Mouse (Mus musculus) CH12.LX (cell line): ENCODE data around the gene Creb5. TPM values are rescaled to one million over a fixed set of nuclear protein-coding genes. Genes with fewer than 3 reads are reported as not detected.

Experiments used
- DNase-seq: peaks from one replicate; pipeline ENCODE4 v3.0.0-alpha.2; 2013; ENCODE audit errors: extremely low read depth
- H3K27ac ChIP-seq: 2 replicates; pipeline ENCODE4 v1.5.1; 2012; ENCODE audit warnings: low read depth, mild to moderate bottlenecking, control low read depth, moderate library complexity; ENCODE audit not compliant: insufficient read depth
- H3K27me3 ChIP-seq: replicated peaks from 2 replicates; pipeline ENCODE3; 2012; ENCODE audit warnings: inconsistent platforms
- H3K36me3 ChIP-seq, 2 experiments: replicated peaks in 1 of 2; 2 replicates each; pipeline versions ENCODE3 to v1.6.1; 2012; ENCODE audit warnings: inconsistent platforms in 1 of 2, low read length in 1 of 2, mild to moderate bottlenecking in 1 of 2, mixed read lengths in 1 of 2, moderate library complexity in 1 of 2; ENCODE audit not compliant: control insufficient read depth in 1 of 2, insufficient read depth in 1 of 2
- H3K4me1 ChIP-seq, 2 experiments: 2 replicates each; pipeline ENCODE4 v1.6.1; 2012; ENCODE audit warnings: inconsistent platforms in 1 of 2, moderate library complexity in 1 of 2; ENCODE audit not compliant: insufficient read depth in 2 of 2, control insufficient read depth in 1 of 2
- H3K4me2 ChIP-seq: 2 replicates; pipeline ENCODE4 v1.6.1; 2012; ENCODE audit warnings: low read depth, mild to moderate bottlenecking, control low read depth; ENCODE audit not compliant: poor library complexity, insufficient read depth, severe bottlenecking
- H3K4me3 ChIP-seq, 3 experiments: fragments of 150-350 bp in 1 of 3; sonication (generic) in 1 of 3; replicated peaks in 1 of 3; 2 replicates each; pipeline versions ENCODE3 to v1.5.1; 2011 to 2012; ENCODE audit warnings: low read depth in 2 of 3, low read length in 2 of 3, mild to moderate bottlenecking in 2 of 3, moderate library complexity in 2 of 3, control low read depth in 1 of 3, improper control_type of control experiment in 1 of 3, inconsistent platforms in 1 of 3, mixed read lengths in 1 of 3; ENCODE audit not compliant: poor library complexity in 1 of 3
- H3K79me2 ChIP-seq: replicated peaks from 2 replicates; pipeline ENCODE4 v1.6.1; 2012; ENCODE audit warnings: mild to moderate bottlenecking, moderate library complexity; ENCODE audit not compliant: control insufficient read depth, poor library complexity, insufficient read depth, severe bottlenecking; ENCODE audit errors: extremely low read depth
- H3K9ac ChIP-seq: 2 replicates; pipeline ENCODE4 v1.6.1; 2012; ENCODE audit warnings: low read depth, mild to moderate bottlenecking, control low read depth, moderate library complexity; ENCODE audit not compliant: insufficient read depth
- H3K9me3 ChIP-seq: replicated peaks from 2 replicates; pipeline ENCODE3; 2012; ENCODE audit warnings: low read length, inconsistent platforms, mixed read lengths
- ETS1 ChIP-seq: conservative IDR thresholded peaks from 2 replicates; pipeline ENCODE4 v1.6.1; 2012; ENCODE audit warnings: low read depth, mild to moderate bottlenecking, inconsistent platforms, low read length, improper control_type of control experiment, moderate library complexity
- HCFC1 ChIP-seq: IDR thresholded peaks from 2 replicates; pipeline ENCODE4 v1.6.1; 2012; ENCODE audit warnings: low read depth, mild to moderate bottlenecking, inconsistent platforms, low read length, improper control_type of control experiment
- JUN ChIP-seq: IDR thresholded peaks from 2 replicates; pipeline ENCODE4 v1.6.1; 2011; ENCODE audit warnings: low read depth, mild to moderate bottlenecking, low read length, improper control_type of control experiment, moderate library complexity; ENCODE audit not compliant: insufficient read depth
- JUND ChIP-seq: conservative IDR thresholded peaks from 2 replicates; pipeline ENCODE4 v1.6.1; 2011; ENCODE audit warnings: low read depth, low read length, improper control_type of control experiment
- MAFK ChIP-seq: IDR thresholded peaks from 2 replicates; pipeline ENCODE4 v1.6.1; 2011; ENCODE audit warnings: low read length, improper control_type of control experiment; ENCODE audit not compliant: insufficient replicate concordance
- MXI1 ChIP-seq: IDR thresholded peaks from 2 replicates; pipeline ENCODE4 v1.6.1; 2011; ENCODE audit warnings: mild to moderate bottlenecking, low read depth, low read length, improper control_type of control experiment
- MYC ChIP-seq: IDR thresholded peaks from 2 replicates; pipeline ENCODE4 v1.6.1; 2011; ENCODE audit warnings: low read depth, mild to moderate bottlenecking, improper control_type of control experiment, low read length
- NELFE ChIP-seq: IDR thresholded peaks from 2 replicates; pipeline ENCODE4 v1.6.1; 2011; ENCODE audit warnings: low read depth, low read length, improper control_type of control experiment
- RCOR1 ChIP-seq: conservative IDR thresholded peaks from 2 replicates; pipeline ENCODE4 v1.6.1; 2012; ENCODE audit warnings: low read depth, mild to moderate bottlenecking, inconsistent platforms, low read length, improper control_type of control experiment
- SIN3A ChIP-seq: IDR thresholded peaks from 2 replicates; pipeline ENCODE4 v1.6.1; 2012; ENCODE audit warnings: low read length, improper control_type of control experiment, inconsistent platforms
- UBTF ChIP-seq: IDR thresholded peaks from 2 replicates; pipeline ENCODE4 v1.6.1; 2012; ENCODE audit warnings: low read depth, mild to moderate bottlenecking, inconsistent platforms, low read length, improper control_type of control experiment, moderate library complexity
- dilution Hi-C: fragments of 300-500 bp; cut with MboI; formaldehyde crosslinking; loops from 2 replicates; pipeline ENCODE4 v1.14.3; 2020; ENCODE audit warnings: low sequenced_read_pairs; ENCODE audit not compliant: extremely low pct_unique_long_range_greater_than_20kb, extremely low pct_ligation_motif_present
- in situ Hi-C: fragments of 300-500 bp; cut with MboI; formaldehyde crosslinking; loops from 3 replicates; pipeline ENCODE4 v1.14.3; 2019; ENCODE audit warnings: low sequenced_read_pairs, low pct_ligation_motif_present, low pct_unique_long_range_greater_than_20kb, mixed read lengths
- polyA plus RNA-seq: library from polyadenylated mRNA; unstranded; fragments of >175 nt; gene quantifications from 2 replicates; pipeline ENCODE4 v1.2.1, GENCODE M21; 2012; ENCODE audit warnings: low read depth; ENCODE audit not compliant: insufficient read length
- total RNA-seq, 2 experiments: library from RNA; depleted of rRNA; stranded (reverse); fragments of 300-350 nt in 1 of 2; fragments of >200 nt in 1 of 2; gene quantifications; 2 replicates each; pipeline ENCODE4 v1.2.3; 2012 to 2014

The Creb5 gene
- total and polyA plus RNA-seq, 3 experiments, result 0.68 to 2.1 (median 0.86) TPM

DNA sequence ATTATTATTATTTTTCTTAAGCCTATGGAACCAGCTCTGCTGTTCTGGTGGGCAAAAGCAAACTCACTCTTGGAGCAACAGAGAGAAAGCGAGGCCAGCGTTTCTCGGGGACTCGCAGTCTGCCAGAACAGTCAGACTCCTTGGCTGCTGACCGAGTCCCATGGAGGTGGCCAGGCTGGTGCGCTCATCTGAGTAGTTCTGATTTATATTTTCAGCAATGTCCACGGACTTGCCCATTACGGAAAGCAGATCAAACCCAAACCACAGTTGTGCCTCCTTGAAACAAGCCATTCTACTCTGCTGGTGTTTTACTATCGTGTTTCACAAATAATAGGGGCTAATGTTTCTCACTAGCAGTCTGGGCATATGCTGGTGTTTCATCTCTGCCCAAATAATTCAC is 408.1 kb downstream of the Creb5 start:
- H3K4me3 ChIP-seq, result no peak overlapping the region
- H3K27ac ChIP-seq, result no peak overlapping the region
- no peaks in the 10 kb centered on the region for H3K9me3 ChIP-seq
- dilution Hi-C loops, result no loop called here
- in situ Hi-C loops, result no loop called here
- no peak for DNase-seq
- TF ChIP-seq ETS1 (no peak), JUN (no peak), MXI1 (no peak), NELFE (no peak)
- peaks cover 0 to 6% of the 10 kb centered on the region in 2 experiments for H3K36me3 ChIP-seq
- H3K79me2 ChIP-seq, result no peaks in the 10 kb centered on the region
- no peak overlapping the region for H3K9ac ChIP-seq
- H3K4me2 ChIP-seq, result no peak overlapping the region
- no peaks in the 10 kb centered on the region for H3K4me1 ChIP-seq
- no peaks in the 10 kb centered on the region for H3K27me3 ChIP-seq

DNA sequence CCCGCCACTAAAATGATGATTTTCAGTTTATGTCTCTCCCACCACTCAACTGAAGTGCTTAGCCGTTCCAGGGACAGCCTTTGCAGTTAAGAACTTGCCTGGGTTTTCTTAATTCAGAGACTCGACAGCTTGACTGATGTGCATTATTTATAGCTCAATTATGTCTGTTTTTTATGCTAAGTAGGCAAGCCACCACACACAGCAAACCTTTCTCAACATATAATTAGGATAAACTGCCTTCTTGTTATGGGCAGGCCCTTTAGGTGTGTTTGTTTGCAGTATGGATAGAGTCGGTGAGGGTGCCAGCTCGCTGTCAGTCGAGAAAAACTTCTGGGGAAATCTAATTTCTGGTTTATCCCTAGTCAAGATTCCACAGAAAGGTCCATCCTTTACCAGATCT is 409.4 kb downstream of the Creb5 start:
- dilution Hi-C loops, result no loop called here
- H3K4me3 ChIP-seq, result no peak overlapping the region

GRCm38 (mm10) chr6:53696921-53697320 is 409.9 kb downstream of the Creb5 start:
- H3K36me3 ChIP-seq, result peaks cover 0 to 6% of the 10 kb centered on the region in 2 experiments
- no peak for DNase-seq
- H3K9me3 ChIP-seq, result no peaks in the 10 kb centered on the region
- TF ChIP-seq MXI1, result no peak
- no peak for TF ChIP-seq SIN3A
- no peak for TF ChIP-seq ETS1
- no peak for TF ChIP-seq JUND
- no peak for TF ChIP-seq MAFK
- H3K27me3 ChIP-seq, result no peaks in the 10 kb centered on the region
- in situ Hi-C loops (no loop called here), dilution Hi-C loops (no loop called here)
- no peak overlapping the region for H3K9ac ChIP-seq
- no peak overlapping the region for H3K27ac ChIP-seq
- no peaks in the 10 kb centered on the region for H3K79me2 ChIP-seq
- no peak overlapping the region for H3K4me3 ChIP-seq
- H3K4me2 ChIP-seq, result no peak overlapping the region
- H3K4me1 ChIP-seq, result no peaks in the 10 kb centered on the region

More for the DNA sequence above, 409.4 kb downstream of the Creb5 start:
- no peak overlapping the region for H3K4me2 ChIP-seq
- no peak for DNase-seq
- peaks cover 0 to 6% of the 10 kb centered on the region in 2 experiments for H3K36me3 ChIP-seq
- no peaks in the 10 kb centered on the region for H3K79me2 ChIP-seq
- H3K4me1 ChIP-seq, result no peaks in the 10 kb centered on the region
- H3K27me3 ChIP-seq, result no peaks in the 10 kb centered on the region
- TF ChIP-seq HCFC1 (no peak), UBTF (no peak), MAFK (no peak), RCOR1 (no peak), MYC (no peak)
- TF ChIP-seq, all 38 proteins: peak for 0
- Histone ChIP-seq H3K9me3 (no peaks in the 10 kb centered on the region), H3K27ac (no peak overlapping the region), H3K9ac (no peak overlapping the region)
- in situ Hi-C loops, result no loop called here
